Mouse (Mus musculus): ENCODE measurements around the gene Tom1l1. TPM values are rescaled to one million over a fixed set of nuclear protein-coding genes. Genes with fewer than 3 reads are reported as not detected.

Gene Tom1l1
- polyA plus RNA-seq, 1 experiment from 2014 or later, result 45.5 TPM

GRCm38 (mm10) chr11:90649777-90650176 lies 38.4 kb downstream of the Tom1l1 start:
- no peak for ATAC-seq (replicated peaks; ENCODE audit: insufficient number of reproducible peaks, low FRiP score, low TSS enrichment)
- 91% methylated on average over 6 of the region's 6 CpGs for WGBS (ENCODE audit: insufficient replicate concordance)
- peaks cover 21% of the 10 kb centered on the region for H3K36me3 ChIP-seq (ENCODE audit: control insufficient read depth, insufficient read depth, low read length)

GRCm38 (mm10) chr11:90638312-90638830 lies 49.8 kb downstream of the Tom1l1 start:
- peak overlapping the region; percentile 92 for H3K9ac ChIP-seq (ENCODE audit: low read depth, low read length)
- H3K4me3 ChIP-seq (ENCODE audit: low read depth, low read length), result peak overlapping the region; percentile 99
- H3K9me3 ChIP-seq (replicated peaks; ENCODE audit: control insufficient read depth, low read length), result no peaks in the 10 kb centered on the region
- peak; percentile 59 for ATAC-seq (replicated peaks; ENCODE audit: insufficient number of reproducible peaks, low FRiP score, low TSS enrichment)
- under 1% methylated on average over 54 of the region's 54 CpGs for WGBS (ENCODE audit: insufficient replicate concordance)
- peak overlapping the region; percentile 79 for H3K4me2 ChIP-seq
- H3K27me3 ChIP-seq (ENCODE audit: control insufficient read depth, insufficient read depth, low read length), result no peaks in the 10 kb centered on the region
- peak overlapping the region; percentile 80 for H3K27ac ChIP-seq (ENCODE audit: low read depth, low read length)
- no peaks in the 10 kb centered on the region; the same call in 1 of the 2 replicates for H3K36me3 ChIP-seq (ENCODE audit: control insufficient read depth, insufficient read depth, low read length)
- H3K4me1 ChIP-seq (ENCODE audit: control insufficient read depth, insufficient read depth, low read length), result peaks cover 8% of the 10 kb centered on the region

More at GRCm38 (mm10) chr11:90649777-90650176, 38.4 kb downstream of the Tom1l1 start:
- Histone ChIP-seq H3K4me3 (ENCODE audit: low read depth, low read length) (no peak overlapping the region), H3K4me2 (no peak overlapping the region), H3K27ac (ENCODE audit: low read depth, low read length) (no peak overlapping the region), H3K4me1 (ENCODE audit: control insufficient read depth, insufficient read depth, low read length) (no peaks in the 10 kb centered on the region), H3K27me3 (ENCODE audit: control insufficient read depth, insufficient read depth, low read length) (no peaks in the 10 kb centered on the region), H3K9me3 (replicated peaks; ENCODE audit: control insufficient read depth, low read length) (no peaks in the 10 kb centered on the region), H3K9ac (ENCODE audit: low read depth, low read length) (no peak overlapping the region)

GRCm38 (mm10) chr11:90637440-90638311 lies 50.5 kb downstream of the Tom1l1 start, which contains the start of the genes Stxbp4 and Cox11:
Gene Stxbp4, minus strand, starts transcription at chr11:90638084.
Gene Cox11, plus strand, starts transcription at chr11:90638173.
- peak within 1 kb of the TSS; percentile 80 for H3K27ac ChIP-seq (ENCODE audit: low read depth, low read length)
- H3K4me3 ChIP-seq (ENCODE audit: low read depth, low read length), result peak within 1 kb of the TSS; percentile 99
- peak; percentile 96 for ATAC-seq (replicated peaks; ENCODE audit: insufficient number of reproducible peaks, low FRiP score, low TSS enrichment)
- no peaks in the 10 kb centered on the region; the same call in 1 of the 2 replicates for H3K36me3 ChIP-seq (ENCODE audit: control insufficient read depth, insufficient read depth, low read length)
- H3K4me2 ChIP-seq, result peak within 1 kb of the TSS; percentile 79
- no peaks in the 10 kb centered on the region for H3K9me3 ChIP-seq (replicated peaks; ENCODE audit: control insufficient read depth, low read length)
- H3K27me3 ChIP-seq (ENCODE audit: control insufficient read depth, insufficient read depth, low read length), result no peaks in the 10 kb centered on the region
- peaks cover 8% of the 10 kb centered on the region for H3K4me1 ChIP-seq (ENCODE audit: control insufficient read depth, insufficient read depth, low read length)
- WGBS (ENCODE audit: insufficient replicate concordance), result under 1% methylated on average over 48 of the region's 48 CpGs
- H3K9ac ChIP-seq (ENCODE audit: low read depth, low read length), result peak within 1 kb of the TSS; percentile 92

- Histone ChIP-seq H3K4me3 (ENCODE audit: low read depth, low read length) (no peak overlapping the region), H3K27me3 (ENCODE audit: control insufficient read depth, insufficient read depth, low read length) (no peaks in the 10 kb centered on the region), H3K4me2 (no peak overlapping the region), H3K9me3 (replicated peaks; ENCODE audit: control insufficient read depth, low read length) (no peaks in the 10 kb centered on the region), H3K36me3 (ENCODE audit: control insufficient read depth, insufficient read depth, low read length) (no peaks in the 10 kb centered on the region), H3K4me1 (ENCODE audit: control insufficient read depth, insufficient read depth, low read length) (peaks cover 7% of the 10 kb centered on the region), H3K9ac (ENCODE audit: low read depth, low read length) (no peak overlapping the region), H3K27ac (ENCODE audit: low read depth, low read length) (no peak overlapping the region)
- no peak for ATAC-seq (replicated peaks; ENCODE audit: insufficient number of reproducible peaks, low FRiP score, low TSS enrichment)
- 85% methylated on average over 3 of the region's 3 CpGs for WGBS (ENCODE audit: insufficient replicate concordance)
These were observed 53.5 kb downstream of the Tom1l1 start for GRCm38 (mm10) chr11:90634661-90635060.

- no peak overlapping the region for H3K4me2 ChIP-seq
- H3K27me3 ChIP-seq (ENCODE audit: control insufficient read depth, insufficient read depth, low read length), result no peaks in the 10 kb centered on the region
- no peaks in the 10 kb centered on the region for H3K36me3 ChIP-seq (ENCODE audit: control insufficient read depth, insufficient read depth, low read length)
- H3K4me3 ChIP-seq (ENCODE audit: low read depth, low read length), result no peak overlapping the region
- H3K4me1 ChIP-seq (ENCODE audit: control insufficient read depth, insufficient read depth, low read length), result peaks cover 4% of the 10 kb centered on the region; the same call in 1 of the 2 replicates
- H3K9ac ChIP-seq (ENCODE audit: low read depth, low read length), result no peak overlapping the region
- no peaks in the 10 kb centered on the region for H3K9me3 ChIP-seq (replicated peaks; ENCODE audit: control insufficient read depth, low read length)
- no peak for ATAC-seq (replicated peaks; ENCODE audit: insufficient number of reproducible peaks, low FRiP score, low TSS enrichment)
- 74% methylated on average over 2 of the region's 2 CpGs for WGBS (ENCODE audit: insufficient replicate concordance)
- H3K27ac ChIP-seq (ENCODE audit: low read depth, low read length), result no peak overlapping the region
These were observed 55.7 kb downstream of the Tom1l1 start for GRCm38 (mm10) chr11:90632480-90632879.

- Histone ChIP-seq H3K4me1 (ENCODE audit: control insufficient read depth, insufficient read depth, low read length) (no peaks in the 10 kb centered on the region; the same call in 1 of the 2 replicates), H3K4me2 (no peak overlapping the region), H3K9me3 (replicated peaks; ENCODE audit: control insufficient read depth, low read length) (no peaks in the 10 kb centered on the region), H3K36me3 (ENCODE audit: control insufficient read depth, insufficient read depth, low read length) (no peaks in the 10 kb centered on the region), H3K4me3 (ENCODE audit: low read depth, low read length) (no peak overlapping the region), H3K9ac (ENCODE audit: low read depth, low read length) (no peak overlapping the region), H3K27me3 (ENCODE audit: control insufficient read depth, insufficient read depth, low read length) (no peaks in the 10 kb centered on the region), H3K27ac (ENCODE audit: low read depth, low read length) (no peak overlapping the region)
- ATAC-seq (replicated peaks; ENCODE audit: insufficient number of reproducible peaks, low FRiP score, low TSS enrichment), result no peak
- WGBS (ENCODE audit: insufficient replicate concordance), result 69% methylated on average over 1 of the region's 1 CpGs
These were observed 60.4 kb downstream of the Tom1l1 start for GRCm38 (mm10) chr11:90627751-90628150.

- ATAC-seq (replicated peaks; ENCODE audit: insufficient number of reproducible peaks, low FRiP score, low TSS enrichment), result no peak
- H3K27ac ChIP-seq (ENCODE audit: low read depth, low read length), result no peak overlapping the region
- H3K4me1 ChIP-seq (ENCODE audit: control insufficient read depth, insufficient read depth, low read length), result no peaks in the 10 kb centered on the region
- no peak overlapping the region for H3K9ac ChIP-seq (ENCODE audit: low read depth, low read length)
- H3K27me3 ChIP-seq (ENCODE audit: control insufficient read depth, insufficient read depth, low read length), result no peaks in the 10 kb centered on the region
- no peak overlapping the region for H3K4me3 ChIP-seq (ENCODE audit: low read depth, low read length)
- no peaks in the 10 kb centered on the region for H3K36me3 ChIP-seq (ENCODE audit: control insufficient read depth, insufficient read depth, low read length)
- WGBS (ENCODE audit: insufficient replicate concordance), result 67% methylated on average over 1 of the region's 1 CpGs
- no peak overlapping the region for H3K4me2 ChIP-seq
- H3K9me3 ChIP-seq (replicated peaks; ENCODE audit: control insufficient read depth, low read length), result no peaks in the 10 kb centered on the region
These were observed 63.0 kb downstream of the Tom1l1 start for GRCm38 (mm10) chr11:90625174-90625573.

GRCm38 (mm10) chr11:90623477-90623876 lies 64.7 kb downstream of the Tom1l1 start:
- Histone ChIP-seq H3K9ac (ENCODE audit: low read depth, low read length) (no peak overlapping the region), H3K4me3 (ENCODE audit: low read depth, low read length) (no peak overlapping the region), H3K27ac (ENCODE audit: low read depth, low read length) (no peak overlapping the region), H3K27me3 (ENCODE audit: control insufficient read depth, insufficient read depth, low read length) (no peaks in the 10 kb centered on the region), H3K36me3 (ENCODE audit: control insufficient read depth, insufficient read depth, low read length) (no peaks in the 10 kb centered on the region), H3K4me2 (no peak overlapping the region), H3K4me1 (ENCODE audit: control insufficient read depth, insufficient read depth, low read length) (no peaks in the 10 kb centered on the region), H3K9me3 (replicated peaks; ENCODE audit: control insufficient read depth, low read length) (no peaks in the 10 kb centered on the region)
- no peak for ATAC-seq (replicated peaks; ENCODE audit: insufficient number of reproducible peaks, low FRiP score, low TSS enrichment)
- 50% methylated on average over 6 of the region's 6 CpGs for WGBS (ENCODE audit: insufficient replicate concordance)
